Mouse (Mus musculus) retina, embryonic 14.5 days (tissue): ENCODE data around the gene Lysmd2.
"Not testable (repeated sequence)": the region's sequence is repeated elsewhere in the genome, so short reads cannot be mapped to it uniquely, and the experiment has no call there.

Experiments used
- DNase-seq: peaks from one replicate; pipeline ENCODE4 v3.0.0-alpha.2; 2015; ENCODE audit warnings: low spot score

Gene Lysmd2

DNA sequence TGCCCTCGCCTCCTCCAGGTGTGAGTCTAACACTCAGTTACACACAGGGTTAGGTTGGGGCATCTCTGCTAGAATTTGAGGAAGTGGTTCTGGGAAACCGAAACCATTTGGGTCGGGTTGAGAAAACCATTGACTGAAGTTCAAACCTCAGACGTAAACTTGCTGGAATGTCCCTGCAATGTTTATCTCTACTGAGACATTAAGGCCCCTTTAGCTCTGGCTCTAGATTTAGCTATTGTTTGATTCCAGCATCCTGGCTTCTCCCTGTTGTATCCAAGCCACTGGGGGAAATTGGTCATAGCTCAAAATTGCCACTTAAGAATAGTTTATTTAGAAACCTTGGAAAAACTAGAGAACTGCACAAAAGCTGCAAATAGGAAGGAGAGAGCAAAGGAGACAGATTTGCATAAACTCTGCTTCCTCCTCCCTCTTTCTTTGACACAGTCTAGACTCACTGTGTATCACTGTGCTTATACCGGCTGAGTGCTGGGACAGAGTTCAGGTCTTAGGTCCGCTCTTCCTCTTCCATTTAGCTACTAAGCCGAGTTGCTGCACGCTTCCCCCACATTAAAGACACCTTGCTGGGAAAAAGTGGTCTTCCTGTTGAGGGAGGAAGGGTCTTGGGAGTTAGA lies 5.4 kb downstream of the Lysmd2 start:
- DNase-seq, result no peak

DNA sequence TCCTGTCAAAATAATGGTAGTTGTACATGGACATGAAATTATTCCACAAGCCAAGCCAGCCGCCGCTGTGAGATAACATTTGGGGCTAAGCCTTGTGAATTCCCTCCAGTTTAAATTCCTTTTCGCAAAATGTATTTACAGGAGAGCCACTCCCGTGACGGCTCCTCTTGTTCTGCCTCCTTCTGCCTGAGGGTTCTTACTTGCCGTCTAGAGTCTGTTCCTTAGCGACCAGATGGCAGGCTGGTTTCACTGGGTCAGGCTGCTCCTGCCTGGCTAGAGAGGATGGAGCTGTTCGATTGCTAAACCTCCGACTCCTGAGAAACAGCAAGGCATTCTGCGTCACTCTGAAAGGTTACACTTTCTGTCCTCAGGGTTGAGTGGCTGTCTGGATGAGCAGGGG lies 6.6 kb downstream of the Lysmd2 start:
- no peak for DNase-seq

GRCm38 (mm10) chr9:75632902-75633301 lies 7.4 kb downstream of the Lysmd2 start:
- no peak for DNase-seq

DNA sequence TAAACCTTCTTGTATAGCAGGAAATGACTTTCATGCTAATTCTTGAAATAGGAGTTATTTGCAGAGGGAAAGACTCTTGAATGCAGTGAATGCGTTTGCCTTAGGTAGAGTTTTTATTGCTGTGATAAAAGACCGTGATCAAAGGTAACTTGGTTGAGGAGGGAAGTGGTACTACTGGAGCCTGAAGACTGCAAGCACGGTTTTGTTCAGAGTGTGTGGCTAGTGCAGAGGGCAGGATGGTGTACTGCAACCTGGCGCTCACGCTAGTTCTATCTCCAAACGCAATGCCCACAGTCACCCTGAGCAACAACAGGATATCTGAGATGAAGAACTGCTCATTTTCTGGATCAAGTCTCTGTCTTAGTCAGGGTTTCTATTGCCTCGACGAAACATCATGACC lies 8.1 kb downstream of the Lysmd2 start:
- DNase-seq, result no peak

DNA sequence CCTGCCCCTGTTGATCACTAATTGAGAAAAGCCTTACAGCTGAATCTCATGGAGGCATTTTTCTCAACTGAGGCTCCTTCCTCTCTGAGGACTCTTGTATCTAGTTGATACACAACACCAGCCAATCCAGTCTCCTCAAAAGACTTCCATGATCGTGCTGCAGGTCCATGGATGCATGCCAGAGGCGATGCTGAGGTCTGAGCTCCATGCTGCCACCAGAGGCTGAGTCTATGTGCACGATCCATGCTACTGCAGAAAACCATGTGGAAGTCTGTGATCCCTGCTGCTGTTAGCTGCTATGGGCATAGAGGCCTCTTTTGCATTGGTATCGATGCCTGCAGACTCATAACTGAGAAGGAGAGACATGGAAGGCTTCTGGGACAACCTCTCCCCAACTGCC lies 8.7 kb downstream of the Lysmd2 start:
- DNase-seq, result no peak

- DNase-seq, result no peak
These were observed 19.9 kb downstream of the Lysmd2 start for GRCm38 (mm10) chr9:75645405-75645804.

DNA sequence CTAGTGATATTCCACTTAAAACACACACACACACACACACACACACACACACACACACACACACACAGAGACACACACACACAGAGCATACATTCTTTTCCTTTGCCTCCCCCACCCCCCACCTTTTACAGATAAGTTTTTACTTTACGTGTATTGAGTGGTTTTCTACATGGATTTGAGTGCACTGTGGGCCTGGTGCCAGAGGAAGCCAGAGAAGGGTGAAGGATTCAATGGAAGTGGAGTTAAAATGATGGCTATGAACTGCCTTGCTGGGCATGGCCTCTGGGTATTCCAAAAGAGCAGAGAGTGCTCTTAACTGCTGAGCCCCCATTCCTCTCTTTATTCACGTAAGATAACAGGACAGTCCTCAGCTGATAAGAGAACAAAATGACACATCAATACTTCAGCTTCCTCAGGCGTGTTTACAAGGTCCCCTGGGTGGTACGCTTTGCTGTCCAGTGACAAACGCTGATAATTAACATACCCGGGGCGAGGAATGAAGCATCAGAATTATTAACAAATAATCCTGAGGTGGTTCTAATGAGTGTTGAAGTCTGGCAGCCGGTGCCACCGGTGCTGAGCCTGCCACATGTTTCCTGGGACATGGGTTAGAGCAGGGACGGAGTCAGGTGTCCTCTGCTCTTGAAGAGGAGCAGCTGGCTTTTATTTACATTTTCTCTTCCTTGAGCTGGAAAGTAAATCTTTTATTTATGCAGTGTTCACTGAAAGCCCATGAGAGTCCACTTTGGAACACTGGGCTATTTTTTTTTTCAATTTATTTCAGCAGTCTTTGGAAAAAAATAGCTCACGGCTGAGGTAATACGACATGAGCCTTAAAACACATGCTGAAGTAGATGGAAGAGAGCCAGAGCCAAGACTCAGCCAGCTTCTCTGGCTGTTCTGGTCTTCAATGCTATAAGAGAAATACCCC lies 28.7 kb downstream of the Lysmd2 start:
- DNase-seq, result peak; percentile 33

- DNase-seq, result not testable (repeated sequence)
These were observed 30.9 kb downstream of the Lysmd2 start for GRCm38 (mm10) chr9:75656456-75656855.

GRCm38 (mm10) chr9:75660917-75661316 lies 35.4 kb downstream of the Lysmd2 start:
- DNase-seq, result no peak

DNA sequence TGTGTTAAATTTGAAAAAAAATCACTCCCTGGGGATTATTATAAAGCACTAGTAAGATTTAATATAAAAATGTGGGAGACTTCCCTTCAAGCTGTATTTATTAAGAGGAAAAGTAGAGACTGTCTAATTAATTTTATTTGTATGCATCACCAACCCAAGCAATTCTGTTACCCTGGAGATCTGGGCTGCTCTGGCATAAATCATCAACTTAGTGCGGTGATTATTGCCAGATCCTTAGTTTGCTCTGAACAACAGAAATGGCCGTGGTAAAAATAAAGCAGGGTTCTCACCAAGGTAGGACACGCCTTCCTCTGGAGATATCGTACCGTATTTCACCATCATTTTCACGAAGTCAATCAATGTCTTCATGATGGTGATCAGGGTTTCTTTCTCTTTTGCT lies 39.8 kb downstream of the Lysmd2 start:
- no peak for DNase-seq

DNA sequence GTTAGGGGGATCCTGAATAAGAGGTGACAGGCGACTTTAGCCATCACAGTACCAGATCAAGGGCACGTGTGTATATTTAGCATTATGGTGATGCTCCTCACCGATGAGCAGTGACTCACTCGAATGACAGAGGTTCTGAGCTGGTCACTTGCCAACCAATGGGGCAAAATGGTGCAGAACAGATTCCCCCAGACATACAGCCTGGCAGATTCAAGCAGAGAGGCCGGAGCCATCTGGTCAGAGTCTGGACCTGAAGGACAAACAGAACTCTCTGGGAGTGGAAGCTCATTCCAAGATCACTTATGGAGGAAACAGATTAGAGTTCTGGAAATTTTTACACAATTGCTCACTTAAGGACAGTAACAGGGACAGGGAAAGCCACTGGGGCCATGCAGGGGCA lies 41.1 kb downstream of the Lysmd2 start:
- DNase-seq, result no peak

GRCm38 (mm10) chr9:75672769-75673168 lies 47.2 kb downstream of the Lysmd2 start:
- DNase-seq, result no peak

GRCm38 (mm10) chr9:75676226-75676625 lies 50.7 kb downstream of the Lysmd2 start:
- no peak for DNase-seq

DNA sequence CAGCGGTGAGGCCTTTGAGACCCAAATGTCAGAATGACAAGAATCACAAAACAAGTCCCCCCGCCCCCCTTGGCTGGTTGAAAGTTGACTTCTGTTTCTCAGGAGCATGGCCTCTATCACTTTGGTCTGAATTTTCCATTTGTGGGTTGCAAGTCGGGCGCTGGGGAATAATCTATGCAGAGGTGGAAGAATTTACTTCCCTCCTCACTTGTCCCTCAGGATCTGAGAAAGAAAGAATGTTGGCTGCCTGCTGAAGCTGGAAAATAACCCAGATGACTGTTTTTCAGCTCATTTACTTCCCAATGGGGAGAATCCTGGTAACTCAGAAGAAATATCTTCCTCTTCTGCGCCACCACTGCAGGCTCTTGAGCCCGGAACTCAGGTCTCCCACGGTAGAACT lies 52.8 kb downstream of the Lysmd2 start:
- no peak for DNase-seq

GRCm38 (mm10) chr9:75679629-75680028 lies 54.1 kb downstream of the Lysmd2 start:
- no peak for DNase-seq

GRCm38 (mm10) chr9:75680606-75681005 lies 55.1 kb downstream of the Lysmd2 start:
- no peak for DNase-seq

- DNase-seq, result peak; percentile 89
These were observed 58.1 kb downstream of the Lysmd2 start, which contains the start of gene Scg3 for GRCm38 (mm10) chr9:75683426-75684191. TSS of gene Scg3 (minus strand) at chr9:75684056.

DNA sequence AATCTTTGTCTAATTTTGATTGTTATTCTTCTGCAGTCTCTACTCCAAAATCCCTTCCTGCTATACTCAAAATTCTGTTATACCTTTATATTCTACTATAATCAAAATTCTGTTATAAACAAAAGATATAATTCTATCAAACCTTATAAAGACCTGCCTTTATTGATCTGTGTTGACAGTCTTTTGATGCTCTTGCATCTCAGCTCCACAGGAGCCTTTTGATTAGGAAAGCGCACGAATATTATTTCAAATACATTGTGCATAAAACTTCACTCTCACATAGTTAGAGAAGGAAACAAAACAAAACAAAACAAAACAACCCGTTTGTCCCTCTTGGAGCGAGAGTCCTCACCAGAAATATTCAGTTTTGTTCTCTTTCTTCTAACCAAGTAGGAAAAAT lies 58.8 kb downstream of the Lysmd2 start:
- no peak for DNase-seq

GRCm38 (mm10) chr9:75684772-75685171 lies 59.2 kb downstream of the Lysmd2 start:
- no peak for DNase-seq
